Mouse (Mus musculus) activated CD4-positive, CD25-positive, alpha-beta regulatory T cell, adult 4 months (primary cell): ENCODE results near the gene Fam173b. TPM values are rescaled to one million over a fixed set of nuclear protein-coding genes. Genes with fewer than 3 reads are reported as not detected.

Experiments used
- ATAC-seq: one replicate; pipeline ENCODE4 v1.8.0; 2017
- polyA plus RNA-seq, 2 experiments: library from polyadenylated mRNA; unstranded; fragments of 100-300 nt; shearing (Covaris generic); gene quantifications; one replicate each; pipeline ENCODE4 v1.2.1; 2017

The Fam173b gene
- polyA plus RNA-seq, 2 experiments from 2014 or later, result 20.0 to 26.3 TPM

- no peak for ATAC-seq
These were observed 45.6 kb downstream of the Fam173b start for GRCm38 (mm10) chr15:31647225-31647624.

- no peak for ATAC-seq
These were observed 46.4 kb downstream of the Fam173b start for GRCm38 (mm10) chr15:31647851-31648569.

GRCm38 (mm10) chr15:31649691-31650090 lies 48.0 kb downstream of the Fam173b start:
- peak; percentile 66 for ATAC-seq

- no peak for ATAC-seq
These were observed 49.2 kb downstream of the Fam173b start for GRCm38 (mm10) chr15:31650821-31651220.

GRCm38 (mm10) chr15:31660133-31660795 lies 58.6 kb downstream of the Fam173b start:
- ATAC-seq, result no peak

GRCm38 (mm10) chr15:31660844-31661243 lies 59.2 kb downstream of the Fam173b start:
- no peak for ATAC-seq

GRCm38 (mm10) chr15:31661802-31662201 lies 60.1 kb downstream of the Fam173b start:
- no peak for ATAC-seq

- ATAC-seq, result no peak
These were observed 61.4 kb downstream of the Fam173b start for GRCm38 (mm10) chr15:31663074-31663473.

Other genes starting within 250 kb of the Fam173b start
- gene Ankrd33b, start 234.1 kb upstream of the Fam173b start, polyA plus RNA-seq, result under 1 TPM in 1 of 2 experiments, not detected in 1; 0.71 TPM
- 1 to 10 TPM in 1 of 2 experiments, under 1 TPM in 1; 0.94 to 1.3 TPM for gene Ropn1l, start 148.1 kb upstream of the Fam173b start, polyA plus RNA-seq
- gene March6, start 70.8 kb upstream of the Fam173b start, polyA plus RNA-seq, result 10 to 100 TPM; 21.1 to 21.5 TPM
- under 1 TPM in 1 of 2 experiments, not detected in 1; 0.80 TPM for gene Cmbl, start 36.5 kb upstream of the Fam173b start, polyA plus RNA-seq
- gene Cct5, start within 50 bp of the Fam173b start, polyA plus RNA-seq, result 100 to 1,000 TPM; 432 to 525 TPM